Mouse (Mus musculus) E14TG2a.4 (cell line): ENCODE results near the gene Phactr1.

Experiments
- CTCF ChIP-seq: conservative IDR thresholded peaks from 2 replicates; pipeline ENCODE4 v1.5.1; 2014; ENCODE audit warnings: low read length
- NANOG ChIP-seq: IDR thresholded peaks from 2 replicates; pipeline ENCODE4 v1.6.1; 2014; ENCODE audit warnings: borderline replicate concordance, low read length, mixed read lengths
- POU5F1 ChIP-seq: IDR thresholded peaks from 2 replicates; pipeline ENCODE4 v1.6.1; 2014; ENCODE audit warnings: low read length, borderline replicate concordance

DNA sequence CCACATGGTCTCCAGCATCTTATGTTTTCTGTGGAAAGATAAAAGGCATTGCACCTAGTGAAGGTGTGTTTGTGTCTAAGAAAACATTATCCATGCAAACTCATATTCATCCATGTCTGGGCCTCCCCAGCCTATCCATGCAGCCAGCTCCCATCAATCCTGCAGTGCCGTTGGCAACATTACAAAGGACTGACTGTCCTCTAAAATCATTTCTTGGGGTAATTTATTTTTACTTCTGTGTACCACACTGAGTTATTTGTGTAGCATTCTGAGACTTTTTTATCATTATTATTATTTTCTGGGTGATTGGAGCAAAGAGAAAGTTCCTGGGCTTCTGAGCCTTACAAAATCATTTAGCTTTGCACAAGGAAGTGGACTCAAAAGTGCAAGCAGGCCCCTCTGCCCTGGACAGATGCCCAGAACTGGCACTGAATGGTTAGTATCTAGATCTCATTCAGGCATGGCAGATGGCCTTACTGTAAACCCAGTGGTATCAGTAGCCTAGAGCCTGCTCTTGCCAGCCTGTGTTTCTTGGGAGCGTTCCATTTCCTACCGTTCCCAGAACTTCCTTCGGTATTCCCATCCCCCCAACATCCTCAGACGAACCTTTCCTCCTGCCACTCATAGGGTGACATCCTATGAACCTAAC, 307.6 kb downstream of the Phactr1 start:
- TF ChIP-seq CTCF (no peak), NANOG (no peak), POU5F1 (no peak)
